Mouse (Mus musculus) stomach, postnatal 0 days (tissue): ENCODE measurements at regions not wholly inside any gene's neighbourhood (a gene's known extent, or its start where the extent isn't known, plus 50 kb on each side); places are given as distances from the start of the nearest gene placed in this dataset.

ENCODE experiments used
- ATAC-seq: fragments of 200-750 bp; cut with Nextera tagmentation; 2 replicates; pipeline ENCODE4 v1.8.0; 2017; ENCODE audit not compliant: low FRiP score, low TSS enrichment
- DNase-seq: peaks from one replicate; pipeline ENCODE4 v3.0.0-alpha.2; 2016; ENCODE audit warnings: low spot score
- H3K27ac ChIP-seq: fragments of 300-500 bp; sonication (generic); replicated peaks from 2 replicates; pipeline ENCODE4 v1.5.1; 2014; ENCODE audit warnings: mild to moderate bottlenecking, control low read depth
- H3K27me3 ChIP-seq: fragments of 300-500 bp; sonication (generic); 2 replicates; pipeline ENCODE4 v1.6.1; 2014; ENCODE audit warnings: low read length; ENCODE audit not compliant: control insufficient read depth, insufficient read depth
- H3K36me3 ChIP-seq: fragments of 300-500 bp; sonication (generic); 2 replicates; pipeline ENCODE4 v1.6.1; 2014; ENCODE audit warnings: low read length, mixed read lengths; ENCODE audit not compliant: control insufficient read depth, insufficient read depth
- H3K4me1 ChIP-seq: fragments of 300-500 bp; sonication (generic); replicated peaks from 2 replicates; pipeline ENCODE4 v1.6.1; 2014; ENCODE audit warnings: antibody characterized with exemption; ENCODE audit not compliant: control insufficient read depth, insufficient read depth
- H3K4me2 ChIP-seq: fragments of 300-500 bp; sonication (generic); replicated peaks from 2 replicates; pipeline ENCODE4 v1.6.1; 2014; ENCODE audit warnings: low read depth, mild to moderate bottlenecking, control low read depth, moderate library complexity
- H3K4me3 ChIP-seq: fragments of 300-500 bp; sonication (generic); 2 replicates; pipeline ENCODE4 v1.5.1; 2014; ENCODE audit warnings: low read depth, low read length, control low read depth
- H3K9ac ChIP-seq: fragments of 300-500 bp; sonication (generic); 2 replicates; pipeline ENCODE4 v1.6.1; 2014; ENCODE audit warnings: mild to moderate bottlenecking, low read length, control low read depth, mixed read lengths
- H3K9me3 ChIP-seq: fragments of 300-500 bp; sonication (generic); 2 replicates; pipeline ENCODE4 v1.6.1; 2016; ENCODE audit warnings: low read length; ENCODE audit not compliant: control insufficient read depth
- CTCF ChIP-seq: IDR thresholded peaks from 2 replicates; pipeline ENCODE4 v1.5.1; 2016; ENCODE audit warnings: antibody characterized with exemption, low read depth, mild to moderate bottlenecking, moderate library complexity
- EP300 ChIP-seq: optimal IDR thresholded peaks from 2 replicates; pipeline ENCODE3; 2016; ENCODE audit warnings: antibody characterized with exemption
- WGBS: fragments of 180-500 bp; shearing (Covaris S2); extraction: QIAGEN DNeasy Blood & Tissue Kit; methylation state at CpG from one replicate; pipeline ENCODE4 v1.1.7; 2014; 5-methylcytosine and 5-hydroxymethylcytosine counted together

DNA sequence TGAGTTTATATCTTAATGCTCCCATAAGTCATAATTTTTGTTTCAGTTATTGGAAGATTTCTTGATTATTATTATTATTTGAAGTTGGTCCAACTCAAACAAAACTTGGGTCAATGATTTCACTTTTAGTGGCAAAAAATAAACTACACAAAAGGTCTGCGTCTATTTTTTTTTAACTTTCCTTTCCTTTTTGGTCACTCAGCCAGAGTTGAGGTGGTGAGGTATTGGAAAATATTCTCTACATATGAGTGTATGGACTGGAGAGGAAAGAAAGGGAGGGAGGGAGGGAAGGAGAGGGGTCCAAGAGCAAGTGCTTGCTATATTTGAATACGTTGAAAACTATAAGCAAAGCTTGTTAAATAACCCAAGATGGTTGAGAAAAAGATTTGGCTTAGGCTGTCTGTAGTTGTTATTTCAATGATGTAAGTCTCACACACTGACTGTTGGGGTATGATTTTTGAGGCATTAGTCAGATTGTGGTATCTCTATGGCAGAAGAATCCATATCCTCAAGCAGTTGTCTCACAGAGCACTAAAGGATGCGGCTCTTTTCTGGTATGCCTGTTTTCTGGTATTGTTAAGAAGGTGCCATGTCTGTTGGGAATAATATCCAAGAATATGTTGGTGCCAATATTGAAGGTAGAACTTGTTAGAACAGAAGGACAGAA is 75.9 kb upstream of the Hey2 start:
- DNase-seq (no peak), ATAC-seq (no peak)
- no peaks in the 10 kb centered on the region for H3K27me3 ChIP-seq
- TF ChIP-seq CTCF, result no peak
- TF ChIP-seq EP300, result no peak
- H3K4me2 ChIP-seq, result no peak overlapping the region
- H3K9me3 ChIP-seq, result no peaks in the 10 kb centered on the region
- no peaks in the 10 kb centered on the region for H3K4me1 ChIP-seq
- no peak overlapping the region for H3K27ac ChIP-seq
- H3K9ac ChIP-seq, result no peak overlapping the region
- WGBS, result 74% methylated on average over 3 of the region's 3 CpGs
- no peak overlapping the region for H3K4me3 ChIP-seq
- no peaks in the 10 kb centered on the region for H3K36me3 ChIP-seq

DNA sequence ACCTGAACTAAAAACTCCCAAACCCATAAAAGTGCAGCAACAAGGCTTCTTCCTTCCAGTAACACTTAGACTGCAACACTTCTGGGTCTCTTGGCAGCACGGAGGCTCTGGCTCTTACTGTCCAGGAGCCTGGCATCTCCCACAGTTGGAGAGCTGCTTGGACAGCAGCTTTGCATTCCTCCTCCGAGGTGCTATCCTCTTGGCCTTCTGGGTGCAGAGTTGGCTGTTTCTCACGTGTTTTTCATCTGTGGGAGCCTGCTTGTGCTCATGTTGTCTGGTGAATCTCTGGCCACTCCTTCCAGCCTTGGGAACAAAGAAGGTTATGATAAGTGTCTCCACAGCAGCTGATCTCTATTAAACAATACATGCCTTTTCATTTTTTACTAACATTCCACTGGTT is 51.2 kb upstream of the Hey2 start:
- 34% methylated on average over 3 of the region's 3 CpGs for WGBS
- no peak overlapping the region for H3K9ac ChIP-seq
- DNase-seq, result no peak
- no peaks in the 10 kb centered on the region for H3K36me3 ChIP-seq
- H3K27ac ChIP-seq, result no peak overlapping the region
- no peaks in the 10 kb centered on the region for H3K9me3 ChIP-seq
- H3K4me3 ChIP-seq, result no peak overlapping the region
- no peak for ATAC-seq
- H3K4me2 ChIP-seq, result no peak overlapping the region
- no peak for TF ChIP-seq EP300
- TF ChIP-seq CTCF, result no peak
- H3K4me1 ChIP-seq, result no peaks in the 10 kb centered on the region
- no peaks in the 10 kb centered on the region for H3K27me3 ChIP-seq
